Mouse (Mus musculus) heart, postnatal 0 days (tissue): ENCODE results near the gene Psma2. TPM values are rescaled to one million over a fixed set of nuclear protein-coding genes. Genes with fewer than 3 reads are reported as not detected.

Source experiments
- ATAC-seq: fragments of 200-750 bp; cut with Nextera tagmentation; 2 replicates; pipeline ENCODE4 v1.8.0; 2017; ENCODE audit warnings: low read depth, moderate number of reproducible peaks, moderate library complexity; ENCODE audit not compliant: insufficient read depth
- DNase-seq: peaks from one replicate; pipeline ENCODE4 v3.0.0-alpha.2; 2016; ENCODE audit warnings: low spot score
- H3K27ac ChIP-seq: fragments of 300-500 bp; sonication (generic); 2 replicates; pipeline ENCODE4 v1.5.1; 2014; ENCODE audit warnings: low read depth, mild to moderate bottlenecking
- H3K27me3 ChIP-seq: fragments of 300-500 bp; sonication (generic); 2 replicates; pipeline ENCODE4 v1.6.1; 2014; ENCODE audit warnings: low read length, mixed read lengths; ENCODE audit not compliant: control insufficient read depth, insufficient read depth
- H3K36me3 ChIP-seq: fragments of 300-500 bp; sonication (generic); replicated peaks from 2 replicates; pipeline ENCODE4 v1.6.1; 2014; ENCODE audit warnings: low read length, mixed read lengths; ENCODE audit not compliant: control insufficient read depth, insufficient read depth
- H3K4me1 ChIP-seq: fragments of 300-500 bp; sonication (generic); 2 replicates; pipeline ENCODE4 v1.6.1; 2014; ENCODE audit warnings: antibody characterized with exemption; ENCODE audit not compliant: control insufficient read depth, insufficient read depth
- H3K4me2 ChIP-seq: fragments of 300-500 bp; sonication (generic); 2 replicates; pipeline ENCODE4 v1.6.1; 2014; ENCODE audit warnings: low read depth, mild to moderate bottlenecking, low read length, moderate library complexity
- H3K4me3 ChIP-seq: fragments of 300-500 bp; sonication (generic); 2 replicates; pipeline ENCODE4 v1.5.1; 2014; ENCODE audit warnings: low read depth, low read length
- H3K9ac ChIP-seq: fragments of 300-500 bp; sonication (generic); replicated peaks from 2 replicates; pipeline ENCODE4 v1.6.1; 2014; ENCODE audit warnings: low read depth, low read length, mixed read lengths
- H3K9me3 ChIP-seq: fragments of 300-500 bp; sonication (generic); replicated peaks from 2 replicates; pipeline ENCODE4 v1.6.1; 2016; ENCODE audit warnings: low read length; ENCODE audit not compliant: control insufficient read depth
- CTCF ChIP-seq: IDR thresholded peaks from 2 replicates; pipeline ENCODE4 v1.5.1; 2016; ENCODE audit warnings: antibody characterized with exemption, control low read depth, low read depth
- EP300 ChIP-seq: IDR thresholded peaks from 2 replicates; pipeline ENCODE4 v1.6.1; 2016; ENCODE audit warnings: antibody characterized with exemption, low read depth
- WGBS: fragments of 180-500 bp; shearing (Covaris S2); extraction: QIAGEN DNeasy Blood & Tissue Kit; methylation state at CpG from one replicate; pipeline ENCODE4 v1.1.7; 2014; 5-methylcytosine and 5-hydroxymethylcytosine counted together
- polyA plus RNA-seq: library from polyadenylated mRNA; unstranded; fragments of >200 nt; fragmentation: Nextera tagmentation; extraction: Ambion mirVana; gene quantifications from 2 replicates; pipeline ENCODE4 v1.2.1, GENCODE M21; 2015
- total RNA-seq: library from RNA; depleted of rRNA; stranded (reverse); fragments of >200 nt; gene quantifications from 2 replicates; pipeline ENCODE4 v1.2.3, GENCODE M21; 2014; ENCODE audit warnings: low replicate concordance; rRNA removed

Psma2 gene
- total and polyA plus RNA-seq, 2 experiments from 2014 or later: 70.7 to 140 TPM

DNA sequence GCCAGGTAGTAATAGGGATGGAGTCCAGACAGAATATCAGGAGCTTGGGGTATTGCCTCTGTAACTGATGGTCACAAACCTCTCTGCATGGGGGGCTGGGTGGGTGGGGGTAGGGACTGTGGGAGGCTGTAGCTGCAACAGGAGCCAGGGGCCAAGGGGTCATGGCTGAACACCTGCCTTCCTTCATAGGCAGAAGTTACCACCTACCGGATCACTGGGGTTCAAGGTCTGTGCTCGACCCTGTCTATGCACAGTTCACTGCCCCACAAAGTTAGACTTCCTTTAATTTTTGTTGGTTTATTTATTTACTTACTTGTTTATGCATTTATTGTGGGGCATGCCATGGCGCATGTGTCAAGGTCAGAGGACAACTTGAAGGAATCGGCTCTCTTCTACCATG lies 54.1 kb downstream of the Psma2 start:
- WGBS: 68% methylated on average over 4 of the region's 4 CpGs
- Histone ChIP-seq H3K9me3 (no peaks in the 10 kb centered on the region), H3K27ac (no peak overlapping the region), H3K36me3 (no peaks in the 10 kb centered on the region), H3K4me3 (no peak overlapping the region), H3K4me2 (no peak overlapping the region), H3K4me1 (no peaks in the 10 kb centered on the region), H3K9ac (no peak overlapping the region), H3K27me3 (no peaks in the 10 kb centered on the region)
- TF ChIP-seq EP300 (no peak), CTCF (no peak)
- DNase-seq (no peak), ATAC-seq (no peak)

DNA sequence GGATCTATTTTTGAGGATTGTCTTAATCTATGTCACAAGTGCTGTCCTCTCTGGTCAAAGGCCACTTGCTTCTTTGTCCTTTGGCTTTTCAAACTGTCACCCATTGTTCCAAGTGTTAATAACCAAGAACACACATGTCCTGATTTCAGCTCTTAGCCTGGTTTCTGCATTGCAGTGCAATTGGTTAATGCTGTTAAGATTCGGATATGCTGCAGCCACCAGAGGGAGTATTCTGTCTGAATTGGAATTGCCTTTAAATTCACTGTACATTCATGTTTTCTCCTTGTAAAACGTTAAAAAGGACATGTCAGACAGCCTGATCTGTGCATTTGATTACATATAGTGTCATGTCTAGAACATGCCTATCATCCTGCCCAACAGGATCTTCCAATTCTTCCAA lies 57.3 kb downstream of the Psma2 start:
- ATAC-seq (no peak), DNase-seq (peak; percentile 13)
- Histone ChIP-seq H3K27me3 (no peaks in the 10 kb centered on the region), H3K4me3 (no peak overlapping the region), H3K4me2 (no peak overlapping the region), H3K27ac (no peak overlapping the region), H3K9me3 (no peaks in the 10 kb centered on the region), H3K4me1 (no peaks in the 10 kb centered on the region), H3K9ac (no peak overlapping the region), H3K36me3 (no peaks in the 10 kb centered on the region)
- WGBS: 20% methylated on average over 2 of the region's 2 CpGs
- TF ChIP-seq CTCF (peak; percentile 57), EP300 (no peak)

DNA sequence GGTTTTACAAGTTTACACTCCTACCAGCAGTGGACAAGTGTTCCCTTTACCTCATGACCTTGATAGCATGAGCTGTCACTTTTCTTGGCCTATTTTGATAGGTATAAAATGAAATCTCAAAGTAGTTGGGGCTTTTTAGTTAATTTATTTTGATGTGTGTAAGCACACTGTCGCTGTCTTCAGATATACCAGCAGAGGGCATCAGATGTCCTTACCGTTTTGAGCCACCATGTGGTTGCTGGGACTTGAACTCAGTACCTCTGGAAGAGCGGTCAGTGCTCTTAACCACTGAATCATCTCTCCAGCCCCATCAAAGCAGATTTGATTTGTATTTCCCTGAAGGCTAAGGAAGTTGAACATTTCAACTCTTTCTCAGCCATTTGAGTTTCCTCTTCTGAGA lies 75.9 kb downstream of the Psma2 start:
- TF ChIP-seq CTCF (0 out of 2 replicates have a peak, but pooled peaks have one; percentile 2), EP300 (no peak)
- ATAC-seq (no peak), DNase-seq (no peak)
- Histone ChIP-seq H3K27me3 (no peaks in the 10 kb centered on the region), H3K27ac (no peak overlapping the region), H3K4me2 (no peak overlapping the region), H3K9me3 (no peaks in the 10 kb centered on the region), H3K9ac (no peak overlapping the region), H3K36me3 (no peaks in the 10 kb centered on the region), H3K4me3 (no peak overlapping the region), H3K4me1 (no peaks in the 10 kb centered on the region)
- WGBS: 63% methylated on average over 3 of the region's 3 CpGs

DNA sequence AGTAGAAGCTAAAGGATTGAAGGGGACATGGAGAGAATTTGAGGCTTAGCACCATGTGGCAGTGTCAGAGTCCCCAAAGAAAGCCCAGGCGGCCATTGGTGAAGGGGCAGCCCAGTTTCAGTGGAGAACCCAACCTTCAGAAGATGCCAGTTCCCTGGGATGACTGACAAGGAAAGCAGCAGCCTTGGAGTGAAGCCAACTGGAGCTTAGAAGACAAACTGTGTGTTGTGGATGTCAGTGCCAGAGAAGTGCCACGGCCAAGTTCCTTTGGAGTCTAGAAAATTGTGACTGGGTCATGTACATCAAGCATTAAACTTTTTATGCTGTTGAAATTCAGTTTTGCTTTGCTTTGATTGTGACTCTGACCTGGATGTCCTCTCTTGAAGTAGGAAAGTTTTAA lies 103.8 kb downstream of the Psma2 start:
- Histone ChIP-seq H3K36me3 (no peaks in the 10 kb centered on the region), H3K27me3 (no peaks in the 10 kb centered on the region), H3K4me3 (no peak overlapping the region), H3K4me2 (no peak overlapping the region), H3K27ac (no peak overlapping the region), H3K4me1 (no peaks in the 10 kb centered on the region), H3K9ac (no peak overlapping the region), H3K9me3 (no peaks in the 10 kb centered on the region)
- ATAC-seq (no peak), DNase-seq (no peak)
- TF ChIP-seq CTCF (no peak), EP300 (no peak)
- 55% methylated on average over 2 of the region's 2 CpGs for WGBS

DNA sequence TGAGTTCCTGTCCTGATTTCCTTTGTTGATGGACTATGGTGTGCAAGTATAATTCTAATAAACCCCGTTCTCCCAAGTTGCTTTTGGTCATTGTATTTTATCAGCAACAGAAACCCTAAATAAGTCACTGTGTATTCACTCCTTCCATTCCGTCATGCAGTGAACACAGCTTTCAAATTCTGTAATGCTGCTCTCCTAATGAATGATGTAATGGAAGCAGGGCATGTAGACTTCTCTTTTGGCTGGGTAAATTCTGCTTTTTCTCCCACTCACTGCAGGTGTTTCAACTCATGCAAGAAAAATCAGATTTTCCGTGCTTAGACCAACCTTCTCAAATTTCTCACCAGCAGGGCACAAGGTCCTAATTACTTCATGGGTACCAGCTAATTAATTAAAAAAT lies 104.7 kb downstream of the Psma2 start:
- TF ChIP-seq EP300 (no peak), CTCF (no peak)
- no peak overlapping the region for H3K27ac ChIP-seq
- no peak overlapping the region for H3K4me2 ChIP-seq
- DNase-seq (no peak), ATAC-seq (no peak)
- H3K27me3 ChIP-seq: no peaks in the 10 kb centered on the region
- H3K4me3 ChIP-seq: no peak overlapping the region
- no peaks in the 10 kb centered on the region for H3K36me3 ChIP-seq
- H3K9ac ChIP-seq: no peak overlapping the region
- H3K9me3 ChIP-seq: no peaks in the 10 kb centered on the region
- no peaks in the 10 kb centered on the region for H3K4me1 ChIP-seq
- WGBS: 53% methylated on average over 3 of the region's 3 CpGs

Other genes with a start within 250 kb of the Psma2 start
- gene Hecw1, start 90.0 kb upstream of the Psma2 start, total RNA-seq: 0.04 and 0.34 TPM in 2 replicates
- gene Hecw1, start 90.0 kb upstream of the Psma2 start, polyA plus RNA-seq: 0.30 and 0.37 TPM in 2 replicates
- gene Mrpl32, start 75 bp upstream of the Psma2 start, total RNA-seq: 17.9 and 18.3 TPM in 2 replicates
- 141 and 150 TPM in 2 replicates for gene Mrpl32, start 75 bp upstream of the Psma2 start, polyA plus RNA-seq
- gene AW209491, start 16.9 kb downstream of the Psma2 start, total RNA-seq: 5.4 and 9.7 TPM in 2 replicates
- gene AW209491, start 16.9 kb downstream of the Psma2 start, polyA plus RNA-seq: 14.1 and 16.4 TPM in 2 replicates